Mouse (Mus musculus): Measurements from ENCODE around the gene Slc13a1.
"Not testable (repeated sequence)": the region's sequence is repeated elsewhere in the genome, so short reads cannot be mapped to it uniquely, and the experiment has no call there.

Slc13a1 gene

GRCm38 (mm10) chr6:24167734-24168327 is at the start of gene Slc13a1:
Gene Slc13a1 (minus strand): TSS chr6:24168092.
- no peak for DNase-seq (ENCODE audit: low spot score)

GRCm38 (mm10) chr6:24207866-24208265 is 40.0 kb upstream of the Slc13a1 start:
- DNase-seq (ENCODE audit: low spot score) = no peak

GRCm38 (mm10) chr6:24202226-24202625 is 34.3 kb upstream of the Slc13a1 start:
- DNase-seq (ENCODE audit: low spot score) = no peak

GRCm38 (mm10) chr6:24200644-24201484 is 33.0 kb upstream of the Slc13a1 start:
- no peak for DNase-seq (ENCODE audit: low spot score)

- not testable (repeated sequence) for DNase-seq (ENCODE audit: low spot score)
These were observed 29.8 kb upstream of the Slc13a1 start for GRCm38 (mm10) chr6:24197501-24198195.

- DNase-seq (ENCODE audit: low spot score) = not testable (repeated sequence)
These were observed 28.5 kb upstream of the Slc13a1 start for GRCm38 (mm10) chr6:24196406-24196805.

- DNase-seq (ENCODE audit: low spot score) = no peak
These were observed 15.5 kb upstream of the Slc13a1 start for GRCm38 (mm10) chr6:24183439-24183838.

GRCm38 (mm10) chr6:24175393-24175792 is 7.5 kb upstream of the Slc13a1 start:
- DNase-seq (ENCODE audit: low spot score) = no peak

GRCm38 (mm10) chr6:24173951-24174350 is 6.1 kb upstream of the Slc13a1 start:
- no peak for DNase-seq (ENCODE audit: low spot score)

GRCm38 (mm10) chr6:24172736-24173135 is 4.8 kb upstream of the Slc13a1 start:
- DNase-seq (ENCODE audit: low spot score) = no peak

GRCm38 (mm10) chr6:24166772-24167171 is 1.1 kb downstream of the Slc13a1 start:
- no peak for DNase-seq (ENCODE audit: low spot score)

GRCm38 (mm10) chr6:24165249-24165648 is 2.6 kb downstream of the Slc13a1 start:
- no peak for DNase-seq (ENCODE audit: low spot score)

- no peak for DNase-seq (ENCODE audit: low spot score)
These were observed 8.1 kb downstream of the Slc13a1 start for GRCm38 (mm10) chr6:24159795-24160194.

GRCm38 (mm10) chr6:24154901-24155300 is 13.0 kb downstream of the Slc13a1 start:
- DNase-seq (ENCODE audit: low spot score) = no peak

GRCm38 (mm10) chr6:24132951-24133350 is 34.9 kb downstream of the Slc13a1 start:
- no peak for DNase-seq (ENCODE audit: low spot score)

GRCm38 (mm10) chr6:24122632-24123031 is 45.3 kb downstream of the Slc13a1 start:
- DNase-seq (ENCODE audit: low spot score) = no peak

GRCm38 (mm10) chr6:24111614-24112013 is 56.3 kb downstream of the Slc13a1 start:
- no peak for DNase-seq (ENCODE audit: low spot score)

- no peak for DNase-seq (ENCODE audit: low spot score)
These were observed 59.4 kb downstream of the Slc13a1 start for GRCm38 (mm10) chr6:24108471-24108870.

GRCm38 (mm10) chr6:24106157-24106556 is 61.7 kb downstream of the Slc13a1 start:
- DNase-seq (ENCODE audit: low spot score) = no peak

GRCm38 (mm10) chr6:24105681-24106080 is 62.2 kb downstream of the Slc13a1 start:
- no peak for DNase-seq (ENCODE audit: low spot score)

- no peak for DNase-seq (ENCODE audit: low spot score)
These were observed 66.6 kb downstream of the Slc13a1 start for GRCm38 (mm10) chr6:24101281-24101680.

GRCm38 (mm10) chr6:24100705-24101104 is 67.2 kb downstream of the Slc13a1 start:
- DNase-seq (ENCODE audit: low spot score) = no peak

- no peak for DNase-seq (ENCODE audit: low spot score)
These were observed 70.5 kb downstream of the Slc13a1 start for GRCm38 (mm10) chr6:24097400-24097799.

Measured in urinary bladder, postnatal 10 days (tissue).